Mouse (Mus musculus) liver, postnatal 0 days (tissue): ENCODE results near the gene Ppp1r3e.

Experiments used
- CTCF ChIP-seq: sonication (generic); IDR thresholded peaks from 2 replicates; pipeline ENCODE4 v1.5.1; 2016; ENCODE audit warnings: antibody characterized with exemption, low read depth
- EP300 ChIP-seq: IDR thresholded peaks from 2 replicates; pipeline ENCODE4 v1.6.1; 2016; ENCODE audit warnings: antibody characterized with exemption, low read depth, mild to moderate bottlenecking

- TF ChIP-seq CTCF = no peak
- TF ChIP-seq EP300 = no peak
Observed at GRCm38 (mm10) chr14:54866268-54866667, 11.1 kb downstream of the Ppp1r3e start.
